Mouse (Mus musculus): ENCODE measurements at regions not wholly inside any gene's neighbourhood (a gene's known extent, or its start where the extent isn't known, plus 50 kb on each side); places are given as distances from the start of the nearest gene placed in this dataset.

DNA sequence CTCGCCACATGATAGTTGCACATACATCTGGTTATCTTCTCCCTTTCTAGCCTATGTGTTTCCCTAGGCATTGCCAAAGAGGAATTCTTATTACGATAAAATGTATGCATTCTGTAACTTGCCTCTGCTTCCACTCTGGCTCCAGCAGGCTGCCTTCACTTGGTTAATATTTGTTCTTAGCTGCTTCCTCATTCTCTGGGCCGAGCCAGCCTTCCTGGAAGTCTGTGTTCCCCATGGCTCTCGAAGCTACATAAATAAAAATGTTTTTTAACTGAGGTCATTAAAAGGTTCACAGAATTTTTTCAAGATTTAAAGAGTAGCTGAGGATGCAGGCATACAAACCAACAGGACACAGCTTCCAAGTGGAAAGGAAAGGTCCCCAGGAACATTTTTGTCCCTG is 1124.5 kb upstream of the 4930412O13Rik start:
- ATAC-seq = no peak
- H3K4me2 ChIP-seq (replicated peaks) = no peak overlapping the region
- H3K27ac ChIP-seq = no peak overlapping the region
- H3K9ac ChIP-seq = no peak overlapping the region
- no peak overlapping the region for H3K4me3 ChIP-seq (replicated peaks)
- 30% methylated on average over 4 of the region's 4 CpGs for whole genome bisulfite sequencing
- no peaks in the 10 kb centered on the region for H3K36me3 ChIP-seq
- no peaks in the 10 kb centered on the region for H3K9me3 ChIP-seq
- no peaks in the 10 kb centered on the region for H3K4me1 ChIP-seq (replicated peaks)
- no peaks in the 10 kb centered on the region for H3K27me3 ChIP-seq (replicated peaks)

DNA sequence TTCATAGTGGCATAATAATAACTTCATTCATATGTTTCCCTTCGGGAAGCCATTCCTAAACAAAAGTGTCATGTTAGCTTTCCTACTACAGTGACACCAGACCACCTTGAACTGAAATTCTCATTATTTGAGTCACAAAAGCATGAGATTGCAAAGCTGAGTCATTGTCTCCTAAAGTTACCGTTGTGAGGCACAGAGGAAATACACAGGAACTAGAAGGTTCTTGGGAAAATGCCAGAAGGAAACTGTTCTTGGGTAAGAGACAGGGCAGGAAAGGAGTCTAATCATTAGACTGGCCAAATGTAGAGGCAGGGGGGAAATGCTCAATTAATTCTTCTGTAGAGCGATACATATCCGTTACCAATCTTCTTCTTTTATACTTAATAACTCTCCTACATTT is 1110.4 kb upstream of the 4930412O13Rik start:
- Histone ChIP-seq H3K4me3 (replicated peaks) (no peak overlapping the region), H3K36me3 (no peaks in the 10 kb centered on the region), H3K4me2 (replicated peaks) (no peak overlapping the region), H3K9me3 (no peaks in the 10 kb centered on the region), H3K27me3 (replicated peaks) (no peaks in the 10 kb centered on the region), H3K4me1 (replicated peaks) (no peaks in the 10 kb centered on the region), H3K9ac (no peak overlapping the region), H3K27ac (no peak overlapping the region)
- 77% methylated on average over 4 of the region's 4 CpGs for WGBS
- ATAC-seq = no peak

DNA sequence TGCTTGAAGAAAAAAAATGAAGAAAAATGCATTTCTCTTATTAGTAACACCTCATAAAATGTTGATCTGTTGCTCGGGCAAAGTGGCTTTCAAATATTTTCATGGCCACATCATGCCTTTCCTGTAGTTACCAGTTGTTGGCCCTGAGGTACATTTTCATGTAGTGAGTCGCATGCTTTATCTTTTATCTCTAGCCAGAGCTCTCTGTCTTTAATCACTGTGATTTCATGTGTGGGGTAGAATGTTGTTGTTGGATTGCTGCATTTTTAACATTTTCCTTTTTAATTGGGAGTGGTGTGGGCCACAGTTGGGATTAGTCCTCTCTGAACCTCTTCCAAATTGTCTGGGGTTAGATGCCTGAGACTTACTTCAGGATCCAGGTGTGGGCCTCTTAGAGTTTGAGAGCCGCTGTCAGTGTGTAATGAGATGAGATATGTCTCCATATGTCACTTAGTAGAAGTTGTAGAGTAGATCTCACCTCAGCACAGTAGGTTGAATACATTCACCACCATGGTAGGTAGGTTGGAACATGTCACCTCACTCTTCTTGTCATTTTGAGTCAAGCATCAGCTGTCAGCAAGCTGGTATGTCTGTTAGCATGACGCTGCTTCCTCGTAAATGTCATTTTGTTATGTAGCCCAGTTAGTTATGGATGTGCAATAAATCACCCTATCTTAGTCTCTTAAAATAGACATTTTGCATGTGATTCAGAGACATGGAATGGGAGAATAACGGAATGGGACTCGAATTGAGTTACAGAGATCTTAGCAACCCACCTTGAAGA is 1099.7 kb upstream of the 4930412O13Rik start:
- Histone ChIP-seq H3K36me3 (no peaks in the 10 kb centered on the region), H3K9ac (no peak overlapping the region), H3K27ac (no peak overlapping the region), H3K4me1 (replicated peaks) (no peaks in the 10 kb centered on the region), H3K4me3 (replicated peaks) (no peak overlapping the region), H3K27me3 (replicated peaks) (no peaks in the 10 kb centered on the region), H3K9me3 (no peaks in the 10 kb centered on the region), H3K4me2 (replicated peaks) (no peak overlapping the region)
- ATAC-seq = no peak
- WGBS = 80% methylated on average over 7 of the region's 7 CpGs

- H3K9ac ChIP-seq = no peak overlapping the region
- H3K27me3 ChIP-seq (replicated peaks) = no peaks in the 10 kb centered on the region
- H3K4me1 ChIP-seq (replicated peaks) = no peaks in the 10 kb centered on the region
- no peak overlapping the region for H3K4me3 ChIP-seq (replicated peaks)
- no peak overlapping the region for H3K27ac ChIP-seq
- no peaks in the 10 kb centered on the region for H3K9me3 ChIP-seq
- ATAC-seq = no peak
- 90% methylated on average over 2 of the region's 2 CpGs for WGBS
- H3K4me2 ChIP-seq (replicated peaks) = no peak overlapping the region
- H3K36me3 ChIP-seq = no peaks in the 10 kb centered on the region
Measured at GRCm38 (mm10) chr2:8782225-8782624, 1098.8 kb upstream of the 4930412O13Rik start.

GRCm38 (mm10) chr2:8802061-8802460 is 1079.0 kb upstream of the 4930412O13Rik start:
- H3K27me3 ChIP-seq (replicated peaks) = no peaks in the 10 kb centered on the region
- no peak overlapping the region for H3K4me3 ChIP-seq (replicated peaks)
- H3K27ac ChIP-seq = no peak overlapping the region
- no peaks in the 10 kb centered on the region for H3K9me3 ChIP-seq
- 55% methylated on average over 3 of the region's 3 CpGs for WGBS
- H3K9ac ChIP-seq = no peak overlapping the region
- H3K4me2 ChIP-seq (replicated peaks) = no peak overlapping the region
- H3K36me3 ChIP-seq = no peaks in the 10 kb centered on the region
- no peaks in the 10 kb centered on the region for H3K4me1 ChIP-seq (replicated peaks)
- no peak for ATAC-seq

GRCm38 (mm10) chr2:8809609-8810008 is 1071.4 kb upstream of the 4930412O13Rik start:
- Histone ChIP-seq H3K27me3 (replicated peaks) (no peaks in the 10 kb centered on the region), H3K9me3 (no peaks in the 10 kb centered on the region), H3K27ac (no peak overlapping the region), H3K4me3 (replicated peaks) (no peak overlapping the region), H3K4me1 (replicated peaks) (no peaks in the 10 kb centered on the region), H3K36me3 (no peaks in the 10 kb centered on the region), H3K9ac (no peak overlapping the region), H3K4me2 (replicated peaks) (no peak overlapping the region)
- WGBS = 80% methylated on average over 4 of the region's 4 CpGs
- no peak for ATAC-seq

GRCm38 (mm10) chr2:8818127-8818526 is 1062.9 kb upstream of the 4930412O13Rik start:
- no peak overlapping the region for H3K9ac ChIP-seq
- no peak overlapping the region for H3K4me3 ChIP-seq (replicated peaks)
- no peaks in the 10 kb centered on the region for H3K4me1 ChIP-seq (replicated peaks)
- H3K9me3 ChIP-seq = no peaks in the 10 kb centered on the region
- no peak for ATAC-seq
- H3K27me3 ChIP-seq (replicated peaks) = no peaks in the 10 kb centered on the region
- 47% methylated on average over 5 of the region's 5 CpGs for WGBS
- H3K4me2 ChIP-seq (replicated peaks) = no peak overlapping the region
- H3K27ac ChIP-seq = no peak overlapping the region
- no peaks in the 10 kb centered on the region for H3K36me3 ChIP-seq

DNA sequence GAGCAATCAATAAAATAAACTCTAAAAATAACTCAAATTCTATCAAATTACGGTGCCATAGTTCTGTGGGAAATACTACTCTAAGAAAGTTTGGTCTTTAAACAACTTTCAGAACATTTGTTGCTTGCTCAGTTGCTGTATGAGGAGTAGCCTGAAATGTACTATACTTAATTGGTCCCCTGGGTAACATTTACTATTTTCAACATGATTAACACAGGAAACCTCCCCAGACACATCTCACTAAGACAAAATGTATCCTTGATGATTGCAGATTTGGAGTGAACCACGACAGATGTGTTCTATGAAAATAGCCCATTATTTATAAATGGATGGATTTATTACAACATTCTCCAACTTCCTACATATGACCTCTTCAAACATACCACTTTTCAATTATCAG is 1055.6 kb upstream of the 4930412O13Rik start:
- no peak overlapping the region for H3K9ac ChIP-seq
- WGBS = 68% methylated on average over 2 of the region's 2 CpGs
- H3K9me3 ChIP-seq = no peaks in the 10 kb centered on the region
- no peaks in the 10 kb centered on the region for H3K36me3 ChIP-seq
- H3K27me3 ChIP-seq (replicated peaks) = no peaks in the 10 kb centered on the region
- no peak overlapping the region for H3K27ac ChIP-seq
- ATAC-seq = no peak
- no peak overlapping the region for H3K4me2 ChIP-seq (replicated peaks)
- H3K4me3 ChIP-seq (replicated peaks) = no peak overlapping the region
- no peaks in the 10 kb centered on the region for H3K4me1 ChIP-seq (replicated peaks)

All from intestine, embryonic 15.5 days (tissue).